Mouse (Mus musculus): ENCODE measurements at regions not wholly inside any gene's neighbourhood (a gene's known extent, or its start where the extent isn't known, plus 50 kb on each side); places are given as distances from the start of the nearest gene placed in this dataset.

- TF ChIP-seq POLR2AphosphoS2 (IDR thresholded peaks at IDR 0.05; ENCODE audit: low read length) (no peak), GATA1 (IDR thresholded peaks at IDR 0.05; ENCODE audit: low read depth, low read length) (no peak), CTCF (IDR thresholded peaks at IDR 0.05 in 2 of 3, conservative IDR thresholded peaks at IDR 0.05 in 1 of 3; ENCODE audit: control insufficient read depth in 1 of 3, insufficient read depth in 1 of 3, low read depth in 2 of 3, low read length in 3 of 3, poor library complexity in 1 of 3, severe bottlenecking in 1 of 3) (no peak), SMC3 (IDR thresholded peaks at IDR 0.05; ENCODE audit: low read depth, low read length) (no peak), MAFK (IDR thresholded peaks at IDR 0.05; ENCODE audit: borderline replicate concordance, low read depth, low read length) (no peak), ZMIZ1 (IDR thresholded peaks at IDR 0.05; ENCODE audit: low read depth, low read length) (no peak), EP300 (IDR thresholded peaks at IDR 0.05; ENCODE audit: low read depth in 1 of 2, low read length in 2 of 2) (peak; percentile 11 to 47; a peak in 1 of 4 replicates), HCFC1 (IDR thresholded peaks at IDR 0.05; ENCODE audit: low read depth, low read length) (no peak), POLR2A (IDR thresholded peaks at IDR 0.05; ENCODE audit: control insufficient read depth in 1 of 2, insufficient read depth in 1 of 2, low read depth in 1 of 2, low read length in 2 of 2, poor library complexity in 1 of 2) (no peak)
These were observed 819.1 kb downstream of the Gbe1 start for GRCm38 (mm10) chr16:71132826-71133225.
